Mouse (Mus musculus) erythroblast, adult 5-6 weeks (primary cell): ENCODE data around the gene Rnf13. TPM values are rescaled to one million over a fixed set of nuclear protein-coding genes. Genes with fewer than 3 reads are reported as not detected.
"Not testable (repeated sequence)": the region's sequence is repeated elsewhere in the genome, so short reads cannot be mapped to it uniquely, and the experiment has no call there.

Source experiments
- ATAC-seq: replicated peaks from 2 replicates; pipeline ENCODE4 v1.8.0; 2016; ENCODE audit warnings: moderate number of reproducible peaks, mild to moderate bottlenecking, moderate TSS enrichment, inconsistent platforms; ENCODE audit not compliant: poor library complexity, low FRiP score, severe bottlenecking
- total RNA-seq, 2 experiments: library from RNA; stranded (forward) in 1 of 2; stranded (reverse) in 1 of 2; fragments of 150-400 nt in 1 of 2; fragments of 200-764, 138-1000 nt in 1 of 2; gene quantifications; 2 replicates each; pipeline versions ENCODE4 v1.2.3 to v1.2.4; 2015 to 2017; ENCODE audit warnings: low replicate concordance in 2 of 2

Rnf13 gene
- total RNA-seq (2015; ENCODE audit: low replicate concordance) = 19.0 and 36.7 TPM in 2 replicates
- 13.1 and 18.7 TPM in 2 replicates for total RNA-seq (2017; ENCODE audit: low replicate concordance)

GRCm38 (mm10) chr3:57735511-57736370, at the start of gene Rnf13:
Gene Rnf13 (plus strand): TSS chr3:57736062.
- ATAC-seq = peak; percentile 100

- ATAC-seq = no peak
These were observed 44.1 kb upstream of the Rnf13 start for GRCm38 (mm10) chr3:57691772-57692171.

- ATAC-seq = no peak
These were observed 43.1 kb upstream of the Rnf13 start, which contains the start of gene Ankub1 for GRCm38 (mm10) chr3:57692719-57693118. Gene Ankub1 (minus strand): TSS chr3:57692799.

DNA sequence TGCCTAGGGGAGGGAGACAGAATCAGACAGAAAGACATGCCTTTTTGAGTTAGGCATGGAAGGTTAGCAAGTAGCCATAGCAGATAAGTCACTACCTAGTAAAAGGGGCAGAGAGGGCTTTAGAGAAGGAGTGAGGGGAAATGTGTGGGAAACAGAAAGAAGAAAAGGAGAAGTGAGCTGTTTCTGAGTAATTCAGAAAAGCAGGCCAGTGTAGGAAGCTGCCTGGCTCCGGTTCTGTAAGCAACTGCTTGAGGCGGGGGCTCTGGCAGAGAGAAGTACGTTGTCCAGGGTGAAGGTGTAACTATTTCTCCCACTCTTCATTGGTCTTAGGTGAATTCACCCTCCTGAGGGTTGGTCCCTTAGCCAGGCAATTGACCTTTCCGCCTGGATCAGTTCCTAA, 39.6 kb upstream of the Rnf13 start:
- no peak for ATAC-seq

- ATAC-seq = no peak
These were observed 39.1 kb upstream of the Rnf13 start for GRCm38 (mm10) chr3:57696779-57697178.

- ATAC-seq = no peak
These were observed 21.7 kb upstream of the Rnf13 start for GRCm38 (mm10) chr3:57714151-57714550.

GRCm38 (mm10) chr3:57732206-57732915, 3.5 kb upstream of the Rnf13 start:
- ATAC-seq = no peak

GRCm38 (mm10) chr3:57736419-57737095, 695 bp downstream of the Rnf13 start:
- no peak for ATAC-seq

- no peak for ATAC-seq
These were observed 4.0 kb downstream of the Rnf13 start for GRCm38 (mm10) chr3:57739830-57740229.

DNA sequence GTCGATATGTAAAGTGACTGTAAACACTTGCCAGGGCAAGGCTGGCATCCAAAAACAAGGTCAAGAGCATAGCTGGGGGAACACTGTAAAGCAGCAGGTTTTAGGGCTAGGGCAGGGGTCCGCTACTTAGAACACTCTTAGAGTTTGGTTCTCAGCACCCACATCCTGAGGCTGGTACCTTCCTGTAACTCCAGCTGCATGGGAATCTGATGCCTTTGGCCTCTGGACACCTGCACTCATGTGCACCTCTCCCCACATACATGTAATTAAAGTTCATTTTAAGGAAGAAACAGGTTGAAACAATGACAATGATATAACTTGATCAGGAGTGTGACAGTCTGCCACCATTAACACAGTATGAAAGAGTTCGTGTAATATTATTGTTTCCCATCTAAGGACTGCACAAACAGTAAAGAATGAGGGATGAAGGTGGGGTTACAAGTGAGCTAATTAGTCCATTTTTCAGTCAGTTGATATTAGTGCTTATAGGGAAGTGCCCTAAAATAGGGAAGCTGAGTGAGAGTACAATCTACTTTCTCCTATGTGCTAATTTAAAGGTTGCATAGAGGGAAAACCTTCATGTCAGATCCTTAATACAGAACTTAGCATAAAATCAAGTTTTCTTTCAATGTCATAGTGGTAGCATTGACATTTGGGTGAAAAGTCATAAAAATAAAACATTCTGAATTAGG, 12.9 kb downstream of the Rnf13 start:
- ATAC-seq = no peak

DNA sequence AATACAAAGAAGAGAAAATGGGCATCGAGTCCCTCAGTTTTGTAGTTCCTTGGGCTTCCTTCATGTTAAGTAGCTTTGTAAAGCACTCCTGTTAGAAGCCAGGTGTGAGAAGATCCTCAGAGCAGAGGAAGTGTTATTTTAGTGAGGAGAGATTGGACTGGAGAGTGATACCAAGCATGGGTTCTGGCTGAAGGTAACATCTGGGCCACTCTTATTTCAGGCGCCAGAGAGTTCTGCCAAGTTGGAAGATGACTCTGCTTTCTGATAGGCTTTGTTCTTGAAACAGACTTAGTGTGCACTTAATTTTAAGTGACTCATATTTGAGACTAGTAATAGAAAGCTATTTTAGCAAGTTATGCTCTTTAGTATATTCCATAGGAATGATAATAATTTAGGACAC, 41.1 kb downstream of the Rnf13 start:
- no peak for ATAC-seq

- ATAC-seq = no peak
These were observed 52.6 kb downstream of the Rnf13 start for GRCm38 (mm10) chr3:57788472-57788871.

DNA sequence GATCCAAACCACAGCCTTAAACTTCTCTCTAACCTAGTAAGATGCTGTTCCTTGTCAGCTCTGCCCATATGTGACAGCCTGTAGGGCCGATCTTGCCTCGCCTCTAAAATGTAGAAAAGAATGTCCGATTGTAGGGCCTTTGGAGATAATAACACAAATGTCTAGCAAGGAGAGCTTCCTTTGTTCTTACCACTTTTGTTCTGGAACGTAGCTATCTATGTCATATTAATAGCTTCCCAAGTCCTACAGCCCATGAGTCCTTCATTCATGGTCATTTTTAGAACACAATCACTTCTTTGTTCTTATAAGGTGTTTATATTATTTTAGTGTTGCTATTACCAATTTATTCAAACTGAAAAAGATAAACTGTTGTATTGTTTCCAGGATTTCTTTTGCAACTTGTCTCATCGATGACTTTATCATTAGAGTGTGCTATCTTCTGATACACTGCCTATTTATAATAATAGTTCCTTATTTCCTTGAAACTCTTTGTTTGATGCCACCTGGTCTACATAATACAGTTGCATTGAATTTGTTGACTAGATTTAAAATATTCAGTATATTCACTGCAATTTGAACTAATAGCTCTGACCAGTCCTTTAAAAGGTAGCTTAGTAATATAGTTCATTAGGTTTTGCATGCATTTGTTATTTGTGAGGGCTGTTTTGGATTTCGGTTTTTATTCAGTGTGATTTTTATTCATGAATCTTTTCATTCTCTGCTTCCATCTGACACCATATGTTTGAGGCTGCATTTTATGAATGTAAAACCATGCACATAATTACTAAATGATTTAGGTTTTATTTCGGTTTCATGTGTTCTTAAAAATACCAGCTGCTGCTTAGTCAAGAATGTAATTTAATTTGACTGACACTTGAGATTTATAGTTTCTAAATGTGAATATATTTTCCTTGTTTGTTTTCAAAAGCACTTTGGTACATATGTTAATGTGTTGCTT, 53.4 kb downstream of the Rnf13 start:
- ATAC-seq = no peak

DNA sequence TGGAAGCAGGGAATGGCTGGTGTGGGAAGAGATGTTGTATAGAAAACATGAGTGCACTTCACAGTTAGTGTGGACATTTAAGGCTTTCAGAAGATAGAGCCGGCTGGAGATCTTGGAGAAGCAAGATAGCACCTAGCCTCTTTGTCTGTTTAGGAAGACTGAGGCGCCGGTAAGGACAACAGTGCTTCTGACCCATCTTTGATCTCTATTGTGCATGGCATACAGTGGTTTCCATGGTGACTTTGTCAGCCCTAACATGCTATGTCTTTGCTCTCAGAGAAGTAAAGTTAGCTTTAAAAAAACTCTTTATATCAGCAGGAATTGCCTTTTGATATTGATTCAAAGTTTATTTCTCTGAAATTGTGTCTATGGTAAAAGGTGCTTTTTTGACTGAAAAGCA, 55.2 kb downstream of the Rnf13 start:
- ATAC-seq = no peak

- not testable (repeated sequence) for ATAC-seq
These were observed 59.2 kb downstream of the Rnf13 start for GRCm38 (mm10) chr3:57795071-57795470.

- ATAC-seq = no peak
These were observed 79.6 kb downstream of the Rnf13 start for GRCm38 (mm10) chr3:57815447-57815846.

- no peak for ATAC-seq
These were observed 90.0 kb downstream of the Rnf13 start for GRCm38 (mm10) chr3:57825866-57826265.

- no peak for ATAC-seq
These were observed 97.7 kb downstream of the Rnf13 start for GRCm38 (mm10) chr3:57833585-57833984.

DNA sequence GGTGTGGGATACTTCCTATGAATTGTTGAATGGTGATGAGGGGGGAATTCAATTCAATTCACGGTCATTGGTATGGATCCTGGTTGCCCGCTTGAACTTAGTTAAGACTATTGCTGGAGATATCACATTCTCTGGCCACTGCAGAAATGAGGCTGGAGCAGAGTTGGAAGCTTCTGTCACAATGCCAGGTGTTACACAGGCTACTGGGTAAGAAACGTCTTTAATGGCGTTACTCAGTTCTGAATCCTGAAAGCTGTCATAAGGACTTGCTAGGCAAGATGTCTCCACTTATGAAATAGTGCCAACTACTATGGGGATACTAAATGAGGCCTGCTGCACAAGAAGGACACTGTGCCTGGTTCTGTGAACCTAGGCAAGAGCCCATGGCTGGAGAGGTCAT, 101.0 kb downstream of the Rnf13 start:
- no peak for ATAC-seq
